Mouse (Mus musculus): ENCODE data around the gene St8sia2.
A peak's percentile ranks its signal among the peaks of the same experiment; 100 is the strongest.
"Not testable (repeated sequence)": the region's sequence is repeated elsewhere in the genome, so short reads cannot be mapped to it uniquely, and the experiment has no call there.

The St8sia2 gene

DNA sequence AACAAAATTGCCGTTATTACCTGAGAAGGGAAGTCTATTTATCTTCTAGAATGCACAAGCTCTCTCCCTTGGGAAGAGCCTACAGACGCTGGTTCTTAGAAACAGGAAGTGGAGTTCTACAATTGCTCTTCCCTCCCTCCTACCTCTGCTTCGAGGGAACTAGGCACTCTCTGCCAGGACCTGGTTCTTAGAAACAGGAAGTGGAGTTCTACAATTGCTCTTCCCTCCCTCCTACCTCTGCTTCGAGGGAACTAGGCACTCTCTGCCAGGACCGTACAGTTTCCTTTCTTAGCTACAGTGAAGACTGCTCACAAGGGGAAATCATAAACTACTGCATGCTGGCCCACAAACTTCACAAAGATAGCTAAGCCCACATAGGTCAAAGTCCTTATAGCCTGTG is 41.3 kb downstream of the St8sia2 start:
- not testable (repeated sequence) for DNase-seq (ENCODE audit: low spot score)

DNA sequence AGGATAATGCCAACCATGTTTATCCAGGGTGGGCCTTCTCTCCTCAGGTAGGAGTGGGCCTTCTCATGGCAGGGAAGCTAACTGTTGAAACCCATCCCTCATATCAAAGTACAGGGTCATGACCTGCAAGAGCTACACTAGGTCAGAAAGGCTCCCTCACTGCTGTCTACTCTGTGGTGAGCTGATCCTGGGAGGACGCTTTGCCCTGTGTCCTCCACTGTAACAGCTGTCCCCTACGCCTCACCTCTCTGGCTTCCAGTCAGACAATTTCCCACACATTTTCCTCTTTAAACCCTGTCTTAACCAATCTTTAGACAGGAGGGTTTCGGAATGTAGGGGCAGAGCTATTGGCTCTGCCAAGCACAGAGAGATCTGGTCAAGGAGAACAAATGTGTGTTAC is 48.3 kb downstream of the St8sia2 start:
- no peak for DNase-seq (ENCODE audit: low spot score)

DNA sequence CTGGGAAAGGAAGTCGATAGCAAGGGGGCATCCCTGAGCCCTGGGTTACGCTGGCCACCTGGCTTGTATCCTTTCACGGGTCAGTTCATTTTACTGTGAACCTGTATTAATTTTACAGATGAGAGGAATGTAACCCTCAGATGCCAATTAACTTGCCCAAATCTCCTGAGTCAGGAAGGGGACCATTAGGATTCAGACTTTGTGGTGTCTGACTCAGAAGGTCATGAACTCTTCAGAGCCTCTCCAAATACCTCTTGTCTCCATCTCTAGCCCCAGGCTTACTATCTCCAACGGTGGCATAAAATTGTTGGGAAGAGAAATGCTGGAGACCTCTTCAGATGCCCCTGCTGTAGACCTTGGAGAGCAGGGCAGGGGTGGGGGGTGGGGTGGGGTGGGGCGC is 51.1 kb downstream of the St8sia2 start:
- no peak for DNase-seq (ENCODE audit: low spot score)

GRCm38 (mm10) chr7:73954441-73954840 is 59.0 kb downstream of the St8sia2 start:
- no peak for DNase-seq (ENCODE audit: low spot score)

DNA sequence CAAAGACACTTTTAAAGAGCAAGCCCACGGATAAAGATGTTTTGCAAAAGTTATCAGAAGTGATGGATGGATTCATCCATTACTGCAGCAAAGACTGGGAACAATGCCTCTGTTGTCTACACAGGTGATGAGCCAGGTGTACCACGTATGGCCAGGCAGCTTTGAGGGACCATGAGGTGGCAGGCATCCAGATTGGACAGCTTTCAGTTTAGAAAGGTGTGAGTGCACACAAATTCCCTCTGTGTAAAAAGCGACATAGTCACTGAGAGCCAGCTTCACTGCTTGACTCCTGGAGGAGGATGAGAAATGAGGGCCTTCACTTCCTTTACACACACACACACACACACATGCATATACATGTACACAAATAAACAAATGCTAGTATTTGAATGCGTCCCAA is 60.4 kb downstream of the St8sia2 start:
- no peak for DNase-seq (ENCODE audit: low spot score)

DNA sequence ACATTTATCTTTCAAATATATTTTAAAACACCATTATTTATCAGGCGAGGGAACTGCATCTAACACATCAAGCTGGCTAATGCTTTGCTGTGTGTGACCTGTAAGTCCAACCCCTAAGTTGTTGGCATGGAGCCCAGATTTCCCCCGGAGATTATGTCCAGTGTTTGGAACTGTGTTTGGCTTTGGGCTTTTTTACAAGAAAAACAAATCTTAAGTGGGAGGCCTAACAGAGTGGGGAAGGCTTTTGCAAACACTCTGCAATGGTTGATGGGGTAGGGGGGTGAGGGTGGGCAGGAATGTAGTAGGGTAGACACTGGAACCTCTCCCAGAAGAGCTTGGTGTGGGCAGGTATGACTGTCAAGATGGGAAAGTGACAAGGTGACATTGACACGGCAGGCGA is 71.8 kb downstream of the St8sia2 start:
- DNase-seq (ENCODE audit: low spot score), result peak; percentile 16

DNA sequence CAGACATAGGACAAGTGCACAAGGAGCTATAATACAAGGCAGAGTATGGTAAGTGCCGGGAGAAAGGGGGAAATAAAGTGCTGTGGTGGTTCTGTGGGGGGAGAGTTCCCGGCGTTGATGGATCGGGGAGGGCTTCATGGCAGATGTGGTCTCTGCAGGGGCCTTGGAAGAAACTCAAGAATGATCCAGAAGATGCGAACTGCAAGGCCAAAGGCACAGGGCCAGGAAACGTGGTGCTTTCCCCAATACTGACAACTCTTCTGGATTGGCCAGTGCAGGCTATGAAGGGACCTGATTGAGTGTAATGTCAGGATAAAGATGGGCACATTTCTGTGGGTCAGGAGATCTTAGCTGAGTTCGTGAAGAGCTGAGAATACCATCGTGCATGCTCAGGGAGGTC is 74.3 kb downstream of the St8sia2 start:
- no peak for DNase-seq (ENCODE audit: low spot score)

DNA sequence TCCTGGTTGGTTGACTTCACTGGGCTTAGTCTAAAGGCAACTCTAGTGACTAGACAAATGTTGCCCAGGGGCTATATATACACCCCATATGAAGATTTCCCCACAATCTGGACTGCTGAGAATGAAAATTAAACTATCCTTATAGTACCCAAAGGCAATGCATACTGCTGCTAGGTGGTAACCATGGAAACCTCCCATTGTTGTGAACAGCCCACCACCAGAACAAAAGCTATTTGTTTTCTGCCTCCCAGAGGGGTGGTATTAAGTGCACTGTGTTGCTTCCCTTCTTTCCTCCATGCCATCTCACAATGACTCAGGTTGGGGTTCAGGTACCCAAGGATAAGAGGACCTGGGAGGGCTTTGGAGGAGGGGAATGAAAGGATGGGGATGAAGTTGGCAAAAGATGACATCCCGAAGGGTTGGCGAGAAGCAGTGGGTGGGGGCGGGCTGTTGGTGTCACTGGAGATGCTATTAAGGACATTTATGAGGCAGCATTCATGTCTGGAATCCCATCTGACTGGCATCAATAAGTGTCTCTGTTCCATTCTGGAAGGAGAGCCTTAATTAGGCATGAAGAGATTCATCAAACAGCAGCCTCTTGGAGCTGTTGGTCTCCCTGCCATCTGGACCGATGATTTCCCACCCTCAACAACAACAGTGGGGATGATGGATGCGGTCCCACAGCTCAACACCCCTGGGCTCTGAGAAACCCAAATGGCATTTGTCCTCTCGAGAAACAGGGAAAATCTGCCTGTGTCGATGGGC is 75.3 kb downstream of the St8sia2 start:
- no peak for DNase-seq (ENCODE audit: low spot score)

DNA sequence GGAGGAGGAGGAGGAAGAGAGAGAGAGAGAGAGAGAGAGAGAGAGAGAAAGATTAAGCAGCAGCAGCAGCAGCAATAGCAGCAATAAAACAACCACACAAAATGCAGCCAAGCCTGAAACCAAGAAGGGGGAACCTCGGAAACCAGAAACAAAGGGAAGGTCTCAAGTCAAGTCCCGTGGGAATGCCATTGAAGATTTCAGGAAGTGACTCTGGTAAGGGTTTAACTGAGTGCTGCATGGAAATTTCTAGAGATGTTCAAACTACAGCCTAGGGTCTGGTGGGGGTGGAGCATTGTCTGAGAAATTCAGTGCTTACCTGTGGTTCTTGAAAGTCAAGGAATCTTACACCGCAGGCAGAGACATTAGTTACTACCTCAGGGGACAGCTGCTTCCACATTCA is 77.4 kb downstream of the St8sia2 start:
- no peak for DNase-seq (ENCODE audit: low spot score)

DNA sequence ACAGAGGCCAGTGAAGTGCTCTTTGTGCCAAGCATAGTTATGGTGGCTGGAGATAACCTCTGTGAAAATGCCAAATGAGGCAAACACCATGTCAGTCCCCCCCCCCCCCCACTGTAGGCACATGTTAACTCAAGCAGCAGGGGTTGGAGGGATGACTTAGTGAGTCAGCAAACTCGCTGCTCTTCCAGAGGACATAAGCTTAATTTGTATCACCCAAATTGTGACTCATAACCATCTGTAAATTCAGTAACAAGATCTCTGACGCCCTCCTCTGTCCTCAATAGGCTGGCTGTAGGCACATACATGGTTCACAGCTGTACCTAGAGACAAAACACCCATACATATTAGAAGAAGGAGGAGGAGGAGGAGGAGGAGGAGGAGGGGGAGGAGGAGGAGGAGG is 77.8 kb downstream of the St8sia2 start:
- DNase-seq (ENCODE audit: low spot score), result no peak

DNA sequence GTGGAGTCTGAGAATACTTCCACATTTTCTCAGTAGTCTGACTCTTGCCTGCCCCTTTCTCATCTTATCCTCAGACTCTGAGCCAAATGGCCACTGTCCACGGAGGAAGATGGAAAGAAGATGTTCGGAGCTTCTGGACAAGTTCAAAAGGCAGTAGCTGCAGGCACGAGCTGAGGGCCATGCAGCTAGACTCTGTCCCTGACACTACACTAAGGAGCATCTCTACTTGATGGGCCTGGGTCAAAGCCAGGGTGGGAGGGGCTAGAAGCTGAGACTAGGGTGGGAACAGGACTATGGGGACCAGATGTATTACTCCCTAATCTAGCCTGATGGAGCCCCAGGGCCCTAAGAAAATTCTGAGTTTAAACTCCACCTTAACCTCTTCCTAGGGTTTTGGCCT is 80.5 kb downstream of the St8sia2 start:
- no peak for DNase-seq (ENCODE audit: low spot score)

DNA sequence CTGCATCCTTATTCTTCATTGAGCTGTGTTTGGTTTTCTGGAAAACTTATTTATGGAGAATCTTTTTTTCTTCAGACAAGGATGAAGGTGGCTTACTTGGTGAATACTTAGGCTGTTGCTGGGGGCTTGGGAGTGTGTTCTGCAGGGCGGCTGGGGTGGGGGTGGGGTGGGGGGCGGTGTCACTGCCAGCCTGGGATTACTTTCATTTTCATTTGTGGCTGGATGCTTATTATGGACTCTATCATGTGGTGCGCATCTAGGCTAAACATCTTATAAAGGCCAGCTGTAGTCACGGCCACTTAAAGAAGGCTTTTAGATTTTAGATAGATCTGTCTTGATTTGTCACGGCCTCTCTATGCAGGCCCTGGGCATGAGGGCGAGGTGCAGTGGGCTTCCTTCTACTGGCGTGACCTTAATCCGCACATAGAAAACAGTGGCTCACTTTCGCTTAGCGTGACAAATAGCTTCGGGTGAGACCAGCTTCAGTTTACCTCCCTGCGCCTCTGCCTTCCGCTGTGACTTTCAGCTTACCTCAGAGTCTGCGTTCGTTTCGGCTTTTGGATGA is 92.5 kb downstream of the St8sia2 start:
- no peak for DNase-seq (ENCODE audit: low spot score)

DNA sequence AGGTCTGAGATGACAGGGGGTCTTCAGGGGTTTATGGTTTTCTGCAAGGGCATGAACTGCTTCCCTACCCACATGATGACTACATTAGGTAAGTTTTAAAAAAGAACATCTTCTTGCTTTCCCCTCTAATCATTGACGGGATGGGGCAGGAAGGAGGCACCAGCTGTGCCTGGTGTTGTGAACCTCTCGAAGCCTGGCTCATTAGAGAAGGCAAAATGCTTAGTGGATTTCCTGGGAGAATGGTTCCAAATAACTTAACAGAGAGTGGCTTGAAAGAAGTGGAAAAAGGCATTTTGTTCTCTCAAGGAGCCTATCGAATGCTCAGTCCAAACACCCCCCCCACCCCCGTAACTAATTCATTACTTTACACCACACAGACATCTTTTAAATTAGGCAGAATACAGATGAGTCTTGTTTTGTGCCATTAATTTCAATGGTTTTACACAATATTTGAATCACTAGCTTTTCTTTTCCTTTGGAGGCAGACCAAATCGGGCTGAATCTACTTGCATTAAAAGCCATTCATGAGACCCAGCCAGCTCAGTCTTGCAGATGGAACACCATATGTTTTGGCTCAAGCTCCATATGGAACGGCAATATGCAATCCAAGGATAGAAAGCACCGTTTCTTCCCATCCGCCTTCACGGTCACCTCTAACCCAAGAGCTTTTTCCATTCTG is 95.7 kb downstream of the St8sia2 start:
- DNase-seq (ENCODE audit: low spot score), result peak; percentile 86

- no peak for DNase-seq (ENCODE audit: low spot score)
Measured at GRCm38 (mm10) chr7:73911899-73912298, 101.6 kb downstream of the St8sia2 start.

DNA sequence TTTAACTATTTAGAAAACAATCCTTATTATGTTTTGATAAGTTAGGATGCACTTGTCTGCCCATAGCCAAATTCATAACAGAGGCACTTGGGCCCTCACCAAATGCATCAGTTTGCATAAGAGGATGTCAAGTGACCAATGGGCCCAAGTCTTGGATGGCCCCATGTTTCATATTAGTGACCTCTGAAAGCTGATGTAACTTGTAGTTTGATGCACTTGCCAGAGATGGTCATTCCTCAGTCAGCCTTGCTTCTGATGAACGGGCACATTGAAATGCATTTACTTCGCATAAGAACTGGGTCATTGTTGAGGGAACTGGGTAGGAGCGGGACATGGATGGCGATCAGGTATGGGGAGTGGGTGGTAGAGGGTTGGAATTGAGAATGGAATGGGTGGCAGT is 102.6 kb downstream of the St8sia2 start:
- no peak for DNase-seq (ENCODE audit: low spot score)

- no peak for DNase-seq (ENCODE audit: low spot score)
Measured at GRCm38 (mm10) chr7:73909432-73910205, 103.9 kb downstream of the St8sia2 start.

DNA sequence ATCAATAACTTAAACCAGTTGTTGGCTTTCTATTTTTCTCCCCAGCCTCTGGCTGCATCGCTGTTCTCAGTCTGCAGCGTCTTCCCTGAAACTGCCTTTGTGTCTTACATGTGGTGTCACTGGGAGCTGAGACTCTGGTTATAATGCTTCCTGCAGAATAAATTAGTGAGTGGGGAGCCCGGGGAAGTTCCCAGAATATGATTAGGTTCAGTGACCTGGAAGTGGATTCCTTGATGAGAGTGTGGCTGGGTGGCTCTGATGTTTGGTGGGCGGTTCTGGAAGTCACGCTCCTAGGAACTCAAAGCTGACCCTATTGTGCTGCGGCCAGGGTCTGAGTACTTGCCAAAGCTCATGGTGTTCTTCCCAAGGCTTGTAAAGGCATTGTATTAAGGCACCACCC is 119.0 kb downstream of the St8sia2 start:
- DNase-seq (ENCODE audit: low spot score), result no peak

DNA sequence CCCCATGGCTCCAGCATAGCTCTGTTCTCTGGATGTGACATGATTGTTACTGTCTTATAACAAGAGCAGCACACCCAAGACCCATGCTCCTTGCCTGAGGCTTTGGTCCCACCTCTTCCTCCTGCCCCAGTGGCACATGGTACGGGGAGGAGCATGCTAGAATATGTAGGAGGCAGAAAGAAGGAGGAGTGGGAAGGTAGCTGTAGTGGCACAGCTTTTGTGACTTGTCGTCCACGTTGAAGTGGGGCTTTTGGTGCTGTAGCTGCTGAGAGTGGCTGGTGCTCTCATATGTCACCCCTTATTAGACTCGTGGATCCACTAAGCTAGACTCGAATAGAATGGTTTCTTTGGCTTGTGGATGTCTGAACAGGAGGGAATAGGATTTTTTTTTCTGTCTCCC is 121.7 kb downstream of the St8sia2 start:
- DNase-seq (ENCODE audit: low spot score), result no peak

DNA sequence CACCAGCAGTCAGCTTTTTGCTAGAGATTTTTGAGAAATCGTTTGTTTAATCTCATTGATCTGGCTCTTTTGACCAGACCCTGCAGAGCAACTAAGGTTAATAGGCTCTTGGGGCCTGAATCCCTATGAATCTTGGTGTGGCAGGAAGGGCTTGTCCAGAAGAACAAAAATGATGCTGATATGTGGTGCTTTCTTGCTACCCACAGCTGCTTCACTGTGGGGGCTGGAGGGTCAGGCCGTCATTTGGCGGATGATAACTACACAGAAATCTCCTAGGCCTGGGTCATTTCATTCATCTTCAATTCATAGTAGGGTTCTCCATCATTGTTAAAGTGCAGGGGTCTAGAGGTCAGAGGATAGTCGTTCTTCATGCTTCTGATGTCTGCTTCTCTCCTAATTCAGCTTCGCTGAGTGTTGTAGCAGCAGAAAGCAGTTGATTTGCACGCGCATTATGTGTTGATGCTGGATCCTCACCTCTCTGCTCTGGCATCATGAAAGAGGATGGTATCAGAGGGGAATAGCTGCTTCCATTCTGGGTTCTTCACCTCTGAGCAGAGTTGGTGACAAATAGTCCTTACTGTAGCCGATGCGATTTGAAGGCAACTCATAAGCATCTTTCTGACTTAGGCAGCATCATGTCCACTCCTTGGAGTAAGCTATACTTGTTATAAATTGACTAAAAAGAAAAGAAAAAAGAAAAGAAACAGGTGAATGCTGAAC is 122.4 kb downstream of the St8sia2 start:
- DNase-seq (ENCODE audit: low spot score), result no peak

- DNase-seq (ENCODE audit: low spot score), result no peak
Measured at GRCm38 (mm10) chr7:73890466-73890865, 123.0 kb downstream of the St8sia2 start.
